Mouse (Mus musculus) E14TG2a.4 (cell line): ENCODE data around the gene Rpl9-ps6.

Experiments used
- CTCF ChIP-seq: conservative IDR thresholded peaks from 2 replicates; pipeline ENCODE4 v1.5.1; 2014; ENCODE audit warnings: low read length
- NANOG ChIP-seq: IDR thresholded peaks from 2 replicates; pipeline ENCODE4 v1.6.1; 2014; ENCODE audit warnings: borderline replicate concordance, low read length, mixed read lengths
- POU5F1 ChIP-seq: IDR thresholded peaks from 2 replicates; pipeline ENCODE4 v1.6.1; 2014; ENCODE audit warnings: low read length, borderline replicate concordance

DNA sequence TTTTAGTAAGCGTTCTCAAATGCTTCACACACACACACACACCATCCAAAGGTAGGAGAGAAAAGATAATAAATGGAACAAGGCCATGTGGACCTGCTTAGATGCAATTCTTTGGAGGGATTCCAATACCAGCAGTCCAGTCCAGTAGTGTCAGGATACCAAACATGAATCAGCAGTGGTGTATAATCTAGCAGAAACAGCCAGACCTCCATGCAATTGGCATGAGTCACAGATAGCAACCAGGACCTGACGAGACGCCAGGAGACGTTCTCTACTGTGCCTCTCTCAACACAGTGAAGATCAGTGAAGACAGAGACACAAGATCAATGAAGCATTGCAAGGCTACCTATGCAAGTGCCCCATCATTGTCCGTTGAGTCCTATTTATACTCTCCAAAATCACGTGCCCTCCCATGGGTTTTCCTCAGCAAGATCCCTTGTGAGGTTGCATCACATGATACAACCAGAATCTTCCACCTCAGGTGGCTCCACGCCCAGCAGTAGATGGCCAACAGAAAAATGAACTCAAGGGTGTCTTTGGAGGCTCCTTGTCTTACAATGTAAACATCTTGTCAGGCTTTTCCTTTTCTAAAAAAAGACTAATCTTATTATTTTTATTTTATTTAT is 49.6 kb downstream of the Rpl9-ps6 start:
- no peak for TF ChIP-seq CTCF
- no peak for TF ChIP-seq POU5F1
- no peak for TF ChIP-seq NANOG
